Mouse (Mus musculus) gastrocnemius, adult 8-10 months (tissue): ENCODE measurements around the gene Fermt3. TPM values are rescaled to one million over a fixed set of nuclear protein-coding genes. Genes with fewer than 3 reads are reported as not detected.
"Not testable (repeated sequence)": the region's sequence is repeated elsewhere in the genome, so short reads cannot be mapped to it uniquely, and the experiment has no call there.

ENCODE experiments used
- DNase-seq, 2 experiments: peaks; one replicate each; pipeline ENCODE4 v3.0.0; 2022; ENCODE audit warnings: low spot score in 2 of 2
- total RNA-seq, 4 experiments: library from RNA; stranded (reverse); gene quantifications; 2 replicates each; pipeline ENCODE4 v1.2.4; 2022

Gene Fermt3
- total RNA-seq, 4 experiments from 2014 or later: 0.41 to 0.94 (median 0.60) TPM

DNA sequence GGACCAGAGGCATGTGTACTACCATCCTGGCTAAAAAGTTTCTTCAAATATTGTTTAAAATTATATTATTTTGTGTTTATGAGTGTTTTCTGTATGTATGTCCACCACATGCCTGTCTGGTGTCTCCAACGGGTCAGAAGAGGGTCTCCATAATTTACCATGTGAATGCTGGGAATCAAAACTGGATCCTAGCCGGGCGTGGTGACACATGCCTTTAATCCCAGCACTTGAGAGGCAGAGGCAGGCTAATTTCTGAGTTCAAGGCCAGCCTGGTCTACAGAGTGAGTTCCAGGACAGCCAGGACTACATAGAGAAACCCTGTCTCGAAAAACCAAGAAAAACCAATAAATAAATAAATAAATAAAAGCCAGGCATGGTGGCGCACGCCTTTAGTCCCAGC is 28.1 kb downstream of the Fermt3 start:
- not testable (repeated sequence) for DNase-seq

DNA sequence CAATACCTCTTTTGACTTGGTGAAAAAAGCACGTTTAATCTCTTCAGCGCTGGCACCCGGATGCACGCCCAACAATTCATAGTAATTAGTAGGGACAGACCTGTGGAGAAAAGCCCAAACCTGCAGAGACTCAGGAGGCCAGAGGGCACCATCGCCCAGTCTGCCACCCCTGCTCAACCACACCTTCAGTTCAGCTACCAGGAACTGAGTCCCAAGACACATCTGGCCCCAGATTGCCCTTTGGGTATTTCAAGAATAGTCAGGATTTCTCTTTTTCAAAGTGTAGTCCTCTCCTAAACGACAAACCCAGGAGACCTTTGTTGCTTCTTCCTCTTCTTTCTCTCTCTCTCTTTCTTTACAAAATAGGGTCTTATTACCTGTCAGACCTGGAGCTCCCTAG is 28.6 kb downstream of the Fermt3 start:
- no peak for DNase-seq

DNA sequence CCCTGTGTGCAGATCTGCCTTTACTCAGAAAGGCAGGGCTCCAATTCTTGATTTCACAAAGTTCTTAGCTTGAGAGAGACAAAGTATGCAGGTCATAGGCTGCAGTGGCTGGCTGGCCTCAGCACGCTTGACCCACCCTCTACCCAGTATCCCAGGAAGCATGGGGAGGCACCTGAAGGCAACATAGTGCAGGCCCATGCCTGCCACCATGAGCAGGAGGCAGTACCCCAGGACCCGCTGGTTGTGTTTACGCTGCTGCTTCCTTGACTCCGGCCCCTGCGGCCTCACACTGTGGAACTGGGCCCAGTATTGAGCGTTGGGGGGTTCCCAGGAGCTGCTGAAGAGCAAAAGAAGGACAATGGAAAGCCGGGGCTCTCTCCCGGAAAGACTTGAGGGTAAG is 30.0 kb downstream of the Fermt3 start:
- DNase-seq: no peak

DNA sequence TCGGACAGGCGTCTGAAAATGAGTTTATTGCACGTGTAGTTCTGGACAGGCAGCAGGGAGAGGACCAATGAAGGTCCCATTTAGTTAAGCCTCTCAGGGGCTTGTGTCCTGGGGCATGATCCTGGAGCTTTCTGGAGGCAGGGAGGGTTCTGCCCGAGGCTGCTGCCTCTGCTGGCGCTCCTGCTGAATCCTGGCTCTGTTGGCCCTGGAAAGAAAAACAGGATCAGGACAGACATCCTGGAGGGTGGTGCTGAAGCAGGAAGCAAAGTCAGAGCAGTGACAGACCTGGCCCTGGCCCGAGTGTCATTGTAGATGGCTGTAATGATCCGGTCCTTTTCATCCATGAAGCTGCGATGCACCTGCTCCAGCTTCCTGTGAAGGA is 31.4 kb downstream of the Fermt3 start:
- no peak for DNase-seq

DNA sequence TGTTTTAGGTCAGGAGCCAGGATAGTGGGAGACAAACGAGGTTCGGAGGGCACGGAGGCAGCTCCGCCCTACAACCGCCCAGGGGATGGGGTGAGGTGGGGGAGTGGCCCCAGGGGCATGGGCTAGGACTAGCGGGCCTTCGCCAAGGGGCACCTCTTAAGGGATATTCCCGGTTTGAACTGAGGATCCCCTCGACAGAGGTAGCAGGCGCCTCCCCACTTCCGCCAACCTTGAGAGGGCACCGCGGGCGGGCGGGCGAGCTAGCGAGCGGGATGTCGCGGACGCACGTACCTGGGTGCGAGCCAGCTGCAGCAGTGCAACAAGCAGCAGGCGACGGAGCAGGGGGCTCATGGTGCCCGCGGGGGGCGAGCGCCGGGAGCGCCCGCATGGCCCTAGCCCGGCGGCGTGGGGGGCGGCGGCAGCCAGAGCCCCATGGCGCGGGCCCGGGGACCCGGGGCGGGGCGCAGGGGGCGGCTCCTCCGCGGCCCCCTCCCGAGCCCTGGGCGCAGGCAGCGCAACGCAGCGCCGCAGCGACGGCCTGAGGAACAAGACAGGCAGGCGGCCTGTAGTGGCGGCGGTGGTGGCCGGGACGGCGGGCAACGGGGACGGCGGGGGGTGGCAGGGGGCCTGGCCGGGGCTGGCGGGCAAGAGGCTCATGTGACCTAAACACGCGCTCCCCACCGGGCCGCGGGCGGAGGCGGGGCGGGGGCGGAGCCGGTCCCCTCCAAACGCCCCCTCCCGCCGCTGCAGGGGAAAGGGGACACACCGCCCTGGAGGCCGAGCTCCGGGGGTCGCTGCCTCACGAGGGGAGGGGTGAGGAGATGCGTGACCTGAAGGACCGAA is 32.0 kb downstream of the Fermt3 start, which contains the start of gene Vegfb:
Gene Vegfb (minus strand): TSS at position 591 of the 843 bp plus-strand sequence.
- DNase-seq: peak; percentile 48 to 60

DNA sequence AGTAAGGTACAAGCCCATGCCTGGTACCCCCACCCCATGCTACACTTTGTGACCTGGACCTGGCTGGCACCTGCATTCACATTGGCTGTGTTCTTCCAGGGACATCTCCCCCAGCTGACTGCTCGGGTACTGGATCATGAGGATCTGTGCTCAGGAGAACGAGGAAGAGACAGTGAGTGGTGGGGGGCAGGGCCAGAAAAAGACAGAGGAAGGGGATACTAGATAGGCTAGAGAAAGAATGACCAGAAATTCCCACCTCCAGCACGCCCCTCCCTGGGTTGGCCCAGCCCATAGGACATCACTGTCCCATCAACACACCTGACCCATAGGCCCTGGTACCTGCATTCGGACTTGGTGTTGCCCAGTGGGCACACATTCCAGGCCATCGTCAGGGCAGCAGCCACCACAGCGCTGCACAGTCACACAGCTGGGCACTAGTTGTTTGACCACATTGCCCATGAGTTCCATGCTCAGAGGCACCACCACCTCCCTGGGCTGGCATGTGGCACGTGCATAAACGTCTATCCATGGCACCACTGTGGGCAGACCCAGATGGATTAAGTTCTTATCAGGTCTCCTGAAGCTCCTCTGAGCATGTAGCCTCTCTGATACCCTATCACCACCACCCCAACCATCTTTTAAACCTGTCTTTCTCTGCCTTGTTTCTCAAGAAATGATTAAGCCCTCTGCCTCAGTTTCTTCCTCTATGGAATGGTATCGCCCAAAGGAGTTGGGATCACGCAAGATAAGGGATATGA is 33.1 kb downstream of the Fermt3 start:
- no peak for DNase-seq

DNA sequence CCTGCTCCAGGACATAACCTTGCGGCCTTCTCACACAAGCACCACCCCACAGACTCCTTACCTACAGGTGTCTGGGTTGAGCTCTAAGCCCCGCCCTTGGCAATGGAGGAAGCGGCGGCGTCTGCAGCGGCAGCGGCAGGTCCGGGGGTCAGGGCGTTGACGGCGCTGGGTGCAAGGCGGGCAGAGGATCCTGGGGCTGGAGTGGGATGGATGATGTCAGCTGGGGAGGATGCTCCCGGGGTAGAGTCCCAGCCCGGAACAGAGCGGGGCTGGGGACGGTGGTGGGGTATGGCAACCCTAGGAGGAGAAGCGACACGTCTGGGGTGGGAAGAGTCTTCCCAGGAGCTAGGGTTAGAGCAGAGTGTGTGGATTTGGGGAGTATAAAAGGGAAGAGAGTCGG is 34.0 kb downstream of the Fermt3 start:
- DNase-seq: no peak

DNA sequence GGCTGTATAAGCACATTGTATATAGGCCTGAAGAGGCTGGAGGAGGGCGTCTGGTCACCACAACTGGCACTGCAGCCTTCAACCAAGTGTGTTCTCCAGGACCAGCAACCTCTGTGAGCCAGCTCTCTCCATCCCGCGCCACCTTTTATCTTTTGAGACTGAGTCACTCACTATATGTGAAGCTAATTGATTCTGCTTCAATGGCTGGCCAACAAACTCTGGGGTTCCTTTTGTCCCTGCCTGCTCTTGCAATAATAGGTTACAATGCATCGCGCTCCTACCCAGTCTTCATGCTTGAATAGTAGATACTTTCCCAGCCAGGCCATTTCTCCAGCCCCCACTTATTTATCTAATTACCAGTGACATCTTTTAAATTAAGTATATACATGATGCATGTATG is 35.6 kb downstream of the Fermt3 start:
- DNase-seq: no peak

DNA sequence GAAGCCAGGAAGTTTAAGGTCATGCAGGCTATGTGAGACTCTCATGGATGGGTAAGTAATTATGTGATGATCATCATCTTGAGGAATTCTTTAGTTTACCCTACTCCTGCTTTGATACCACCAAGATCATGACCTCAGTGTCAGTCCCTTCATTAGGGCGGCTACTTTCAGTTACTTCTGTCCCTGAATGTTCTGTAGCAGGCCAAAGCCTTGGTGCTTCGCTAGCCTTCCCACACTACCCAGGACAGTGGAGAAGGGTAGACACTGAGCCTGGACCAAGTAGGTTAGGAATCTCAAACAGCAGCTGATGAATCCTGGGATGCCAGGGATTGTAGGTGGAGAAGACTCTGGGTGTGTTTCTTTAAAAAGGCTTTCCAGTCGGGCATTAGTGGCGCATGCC is 37.8 kb downstream of the Fermt3 start:
- DNase-seq: no peak

DNA sequence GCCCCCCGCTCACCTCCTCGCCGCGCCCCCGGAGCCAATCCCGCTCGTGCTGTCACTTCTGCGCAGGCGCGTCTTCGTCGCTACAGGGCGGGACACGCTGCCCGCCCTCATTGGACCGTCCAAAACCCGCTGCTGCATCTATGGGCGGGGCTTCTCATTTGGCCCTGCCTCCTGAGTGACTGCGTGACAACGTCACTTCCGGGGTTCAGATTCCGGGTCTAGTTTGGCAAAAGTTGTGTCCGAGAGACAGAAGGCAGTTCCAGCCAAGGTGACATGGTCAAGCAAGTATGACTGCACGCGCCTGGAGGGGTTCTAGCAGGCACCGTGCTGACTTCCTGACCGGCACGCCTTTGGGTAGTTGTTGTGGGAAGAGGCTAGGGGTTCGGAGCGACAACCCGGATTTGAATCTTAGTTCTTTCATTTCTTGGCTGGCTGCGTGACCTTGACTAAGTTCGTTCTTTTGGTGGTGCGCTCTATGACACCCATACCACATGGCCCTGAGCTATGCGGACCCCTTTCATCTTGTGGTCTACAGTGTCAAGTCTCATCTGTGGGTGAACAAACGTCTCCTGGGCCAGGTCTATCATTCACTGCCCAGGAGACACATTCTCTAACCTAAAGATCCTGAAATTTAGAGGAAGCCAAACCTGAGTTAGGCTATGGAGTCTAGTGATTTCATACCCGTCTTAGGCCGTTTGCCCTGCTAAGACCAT is 38.7 kb downstream of the Fermt3 start, which contains the start of gene Fkbp2:
Gene Fkbp2 (minus strand): TSS at position 121 of the 713 bp plus-strand sequence.
- peak; percentile 98 to 99 for DNase-seq

DNA sequence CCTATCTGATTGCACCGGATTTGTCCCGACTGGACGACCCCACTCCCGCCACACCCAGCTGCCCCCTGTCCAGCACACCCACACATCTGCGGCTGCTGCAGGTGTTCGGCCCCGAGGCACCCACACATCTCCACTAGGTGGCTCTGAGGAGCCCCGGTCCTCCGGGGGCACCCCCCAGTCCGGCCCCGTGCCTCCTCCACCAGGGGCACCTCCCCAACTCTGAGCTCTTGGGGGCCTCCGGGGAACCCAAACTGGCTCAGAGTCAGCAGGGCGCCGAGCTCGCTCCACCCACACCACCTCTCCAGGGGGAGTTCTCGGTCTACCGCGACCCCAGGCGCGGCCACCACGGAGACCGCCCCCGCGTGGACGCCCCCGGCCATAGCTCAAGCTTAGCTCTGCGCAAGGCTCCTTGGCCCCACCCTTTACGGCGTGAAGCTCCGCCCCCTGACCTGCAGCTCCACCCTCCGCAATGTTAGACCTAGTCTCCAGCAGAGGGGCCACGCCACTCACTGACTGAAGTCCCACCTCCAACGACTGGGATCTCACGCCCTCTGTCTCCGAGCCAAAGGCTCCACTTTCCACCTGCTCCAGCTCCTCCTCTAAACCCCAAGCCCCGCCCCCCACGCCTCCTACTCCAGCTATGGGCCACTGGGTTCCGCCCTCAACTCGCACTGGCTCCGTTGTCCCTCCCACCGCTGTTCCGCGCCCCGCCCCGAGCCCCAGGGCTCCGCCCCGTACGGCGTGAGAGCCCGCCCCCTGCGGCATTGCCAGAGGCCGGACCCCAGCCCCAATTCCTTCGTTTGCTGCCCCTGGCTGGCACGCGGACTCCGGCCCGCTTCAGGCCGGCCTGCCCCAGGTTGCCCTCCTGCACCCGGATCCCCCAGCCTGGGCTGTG is 39.5 kb downstream of the Fermt3 start:
- DNase-seq: peak; percentile 100

DNA sequence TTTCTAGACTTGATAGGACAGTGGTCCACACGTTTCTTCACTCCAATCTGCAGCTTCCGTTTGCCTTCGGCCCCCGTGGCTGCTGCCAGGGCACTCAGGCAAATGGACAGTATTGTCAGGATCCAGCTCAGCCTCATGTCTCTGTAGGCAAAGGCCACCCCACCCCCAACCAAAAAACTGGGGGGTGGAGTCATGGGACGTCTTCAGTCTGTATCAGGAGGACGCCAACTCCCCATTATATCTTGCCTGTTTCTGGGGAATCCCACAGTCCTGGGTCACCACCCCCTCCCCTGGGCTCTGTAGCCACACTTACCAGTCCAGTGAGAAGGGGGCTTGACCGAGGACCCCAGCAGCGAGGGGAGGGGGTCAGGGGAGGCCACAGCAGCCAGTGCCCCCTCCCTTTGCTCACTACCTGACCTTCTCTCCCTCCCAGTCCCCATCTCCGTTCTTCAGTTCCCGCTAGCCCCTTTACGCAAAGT is 40.2 kb downstream of the Fermt3 start:
- DNase-seq: peak; percentile 37 to 49

DNA sequence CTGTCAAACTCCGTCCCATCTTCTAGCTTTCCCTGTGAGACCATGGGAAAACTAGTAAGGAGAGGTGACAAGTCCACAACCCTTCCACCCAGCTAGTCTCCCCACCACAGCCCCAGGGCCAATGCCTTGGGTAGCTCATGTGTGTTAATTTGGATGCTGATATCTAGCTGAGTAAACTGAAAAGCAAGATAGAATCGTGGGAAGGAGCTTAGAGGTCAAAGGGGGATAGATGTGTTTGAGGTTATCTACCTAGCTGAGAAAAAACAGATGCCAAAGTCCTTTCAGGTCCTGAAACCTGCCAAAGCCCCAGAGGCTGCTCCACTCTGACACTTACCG is 40.7 kb downstream of the Fermt3 start:
- DNase-seq: no peak

DNA sequence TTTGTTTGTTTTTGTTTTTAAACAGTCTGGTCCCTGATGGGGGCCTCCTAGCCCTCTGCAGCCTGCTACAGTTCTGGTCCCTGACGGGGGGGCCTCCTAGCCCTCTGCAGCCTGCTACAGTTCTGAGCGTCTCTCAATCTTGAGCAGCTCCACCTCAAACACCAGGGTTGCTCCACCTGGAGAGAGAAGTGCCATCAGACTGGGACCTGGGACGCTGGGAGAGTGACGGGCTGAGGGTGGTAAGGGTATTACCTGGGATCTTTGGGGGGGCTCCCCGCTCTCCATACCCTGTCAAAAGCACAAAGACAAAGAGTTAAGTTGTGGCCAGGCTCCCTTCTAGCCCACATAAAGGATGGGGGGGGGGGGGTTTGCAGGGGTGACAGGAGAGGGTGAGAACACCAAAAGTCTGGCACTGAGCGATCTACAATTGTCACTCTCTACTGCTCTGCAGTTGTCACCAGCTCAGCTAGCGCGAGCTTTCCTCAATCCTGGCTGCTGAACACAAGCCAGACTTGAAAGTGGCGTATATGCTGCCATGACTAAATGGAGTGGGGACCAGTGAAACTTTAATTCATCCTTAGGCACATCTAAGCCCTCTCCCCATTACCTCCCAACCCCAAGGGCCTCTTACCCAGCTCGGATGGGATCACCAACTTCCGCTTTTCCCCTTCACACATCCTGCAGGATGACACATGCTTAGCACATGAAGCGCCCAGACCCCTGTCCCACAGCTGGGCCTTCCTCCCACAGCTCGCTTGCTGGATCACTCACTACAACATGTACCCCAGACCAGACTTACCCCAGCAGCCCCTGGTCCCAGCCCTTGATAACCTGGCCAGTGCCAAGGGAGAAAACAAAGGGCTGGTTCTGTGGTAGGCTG is 41.3 kb downstream of the Fermt3 start:
- no peak for DNase-seq

DNA sequence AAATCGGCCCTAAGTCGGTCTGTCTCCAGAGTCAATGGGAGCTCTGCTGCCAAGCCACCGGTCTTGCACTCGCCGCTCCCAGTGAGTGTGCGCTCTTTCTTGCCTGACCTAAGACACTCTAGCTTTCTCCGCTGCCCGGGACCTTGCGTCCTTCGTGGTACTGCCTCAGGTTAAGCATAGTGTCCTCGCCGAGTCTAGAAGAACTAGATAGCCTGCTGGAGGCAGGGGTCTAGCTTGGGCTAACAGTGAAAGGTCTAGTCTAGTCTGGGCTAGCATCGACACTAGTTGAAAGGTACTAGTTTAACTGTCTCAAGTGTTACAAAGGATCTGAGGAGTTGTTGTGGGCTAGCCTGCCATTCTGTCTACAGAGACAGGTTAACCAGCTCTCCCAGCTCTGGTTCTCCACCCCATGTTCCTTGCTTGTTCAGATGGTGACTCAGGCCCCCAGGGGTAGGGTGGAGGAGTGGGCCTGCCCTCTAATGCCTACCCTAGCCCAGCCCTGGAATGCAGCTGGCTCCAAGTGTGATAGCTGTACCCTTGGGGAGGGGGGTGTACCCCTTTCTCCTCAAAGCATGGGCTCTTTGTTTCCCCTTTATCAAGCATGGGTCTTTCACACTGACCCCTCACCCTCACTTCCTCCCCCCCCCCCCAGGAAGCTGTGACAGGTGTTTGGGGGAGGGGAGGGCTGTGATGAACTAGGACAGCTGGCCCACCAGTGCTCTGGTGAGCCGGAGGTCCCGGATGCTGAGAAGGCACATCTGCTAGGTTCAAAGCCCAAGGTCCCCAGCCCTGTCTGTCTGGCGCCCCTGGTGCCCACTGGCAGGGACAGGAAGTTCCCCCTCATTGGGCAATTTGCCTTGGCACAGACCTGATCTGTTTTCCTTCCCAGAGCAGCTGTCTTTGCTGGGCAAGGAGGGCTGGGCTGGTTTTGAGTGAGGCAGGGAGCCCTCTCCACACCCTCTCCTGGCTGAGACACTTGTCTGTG is 43.4 kb downstream of the Fermt3 start, which contains the start of gene Plcb3:
Gene Plcb3 (minus strand): TSS at position 934 of the 985 bp plus-strand sequence.
- peak; percentile 73 to 79 for DNase-seq

DNA sequence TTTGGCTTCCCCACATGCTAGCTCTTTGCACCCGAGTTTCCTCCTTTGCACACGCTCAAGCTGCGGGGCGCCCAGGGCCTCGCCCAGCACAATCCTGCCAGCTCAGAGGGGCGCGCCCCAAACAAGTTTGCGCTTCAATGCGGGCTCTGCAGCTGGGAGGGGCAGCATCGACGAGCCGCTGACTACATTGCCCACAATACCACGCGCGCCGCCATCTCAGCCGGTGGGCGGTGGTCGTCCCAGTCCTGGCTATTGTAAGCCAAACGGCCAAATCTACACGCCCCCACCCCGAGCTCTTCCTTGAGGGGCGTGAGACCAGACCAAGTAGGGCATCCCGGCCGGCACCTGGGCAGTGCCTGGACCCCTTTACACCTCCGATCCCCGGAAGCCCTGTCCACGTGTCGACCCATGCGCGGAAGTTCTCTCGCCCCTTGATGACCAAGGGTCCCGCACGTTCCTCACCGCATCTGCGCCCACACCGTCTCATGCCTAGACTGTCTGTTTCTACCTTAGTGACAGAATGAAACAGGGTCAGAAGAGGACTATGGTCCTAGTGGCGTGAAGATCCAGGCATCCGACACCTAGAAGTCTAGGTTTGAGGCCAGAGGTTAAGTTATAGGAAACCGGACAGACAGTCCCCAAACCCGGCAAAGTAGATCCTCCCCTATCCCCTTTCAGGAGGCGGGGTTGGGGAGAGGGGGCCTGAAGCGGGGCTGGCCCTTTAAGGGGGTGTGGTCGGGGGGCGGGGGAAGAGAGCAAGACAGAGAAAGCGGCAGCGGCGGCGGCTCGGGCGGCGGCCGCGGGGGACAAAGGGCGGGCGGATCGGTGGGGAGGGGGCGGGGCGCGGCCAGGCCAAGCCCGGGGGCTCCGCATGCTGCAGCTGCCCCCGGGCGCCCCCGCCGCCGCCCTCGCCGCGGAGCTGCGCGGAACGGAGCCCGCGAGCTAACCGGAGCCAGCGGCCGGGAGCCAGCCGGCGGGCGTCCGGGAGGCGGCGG is 44.8 kb downstream of the Fermt3 start, which contains the start of gene Ppp1r14b:
Gene Ppp1r14b (plus strand): TSS at position 758 of the 995 bp plus-strand sequence.
- peak; percentile 64 to 70 for DNase-seq

DNA sequence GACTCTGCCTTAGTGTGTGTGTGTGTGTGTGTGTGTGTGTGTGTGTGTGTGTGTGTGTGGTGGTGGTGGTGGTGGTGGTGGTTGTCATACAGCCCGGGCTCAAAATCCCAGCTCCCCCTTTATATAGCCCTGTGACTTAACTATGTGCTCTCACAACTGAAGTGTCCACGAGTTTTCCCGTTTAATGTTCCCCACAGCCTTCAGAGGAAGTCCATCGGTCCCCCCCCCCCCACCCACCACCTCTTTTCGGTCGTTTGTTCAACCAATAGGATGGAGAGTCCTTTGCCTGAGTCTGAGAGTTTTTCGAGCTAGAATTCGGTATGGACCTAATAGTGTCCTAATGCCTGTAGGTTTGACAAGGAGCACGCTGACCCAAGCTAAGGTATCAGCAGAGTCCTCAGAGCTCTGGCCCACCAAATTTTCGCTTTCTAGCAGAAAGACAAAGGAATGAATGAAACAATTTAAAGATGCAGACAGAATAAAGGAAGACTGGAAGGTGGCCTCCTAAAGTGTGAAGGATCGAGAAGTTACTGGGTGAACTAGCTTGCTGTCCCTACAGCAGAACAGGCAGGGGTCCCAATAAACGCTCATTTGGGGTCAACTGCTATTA is 45.6 kb downstream of the Fermt3 start:
- no peak for DNase-seq
